Mouse (Mus musculus) intestine, embryonic 14.5 days (tissue): ENCODE measurements around the gene Exosc6. TPM values are rescaled to one million over a fixed set of nuclear protein-coding genes. Genes with fewer than 3 reads are reported as not detected.

Source experiments
- ATAC-seq: fragments of 200-750 bp; cut with Nextera tagmentation; replicated peaks from 2 replicates; pipeline ENCODE4 v1.8.0; 2017; ENCODE audit warnings: low read depth, moderate number of reproducible peaks, moderate TSS enrichment, moderate library complexity; ENCODE audit not compliant: low FRiP score, low TSS enrichment
- DNase-seq: peaks from one replicate; pipeline ENCODE4 v3.0.0-alpha.2; 2018; ENCODE audit warnings: low spot score
- H3K27ac ChIP-seq: fragments of 300-500 bp; sonication (generic); 2 replicates; pipeline ENCODE4 v1.5.1; 2014; ENCODE audit warnings: low read depth, mild to moderate bottlenecking, control low read depth
- H3K27me3 ChIP-seq: fragments of 300-500 bp; sonication (generic); replicated peaks from 2 replicates; pipeline ENCODE4 v1.6.1; 2014; ENCODE audit warnings: low read length, control low read depth; ENCODE audit not compliant: control insufficient read depth, insufficient read depth
- H3K36me3 ChIP-seq: fragments of 300-500 bp; sonication (generic); 2 replicates; pipeline ENCODE4 v1.6.1; 2014; ENCODE audit warnings: low read length, control low read depth; ENCODE audit not compliant: control insufficient read depth, insufficient read depth
- H3K4me1 ChIP-seq: fragments of 300-500 bp; sonication (generic); replicated peaks from 2 replicates; pipeline ENCODE4 v1.6.1; 2014; ENCODE audit warnings: low read length, control low read depth, mixed read lengths; ENCODE audit not compliant: control insufficient read depth, insufficient read depth
- H3K4me2 ChIP-seq: fragments of 300-500 bp; sonication (generic); 2 replicates; pipeline ENCODE4 v1.6.1; 2014; ENCODE audit warnings: low read length
- H3K4me3 ChIP-seq: fragments of 300-500 bp; sonication (generic); 2 replicates; pipeline ENCODE4 v1.5.1; 2014; ENCODE audit warnings: low read depth, low read length, control low read depth, mixed read lengths
- H3K9ac ChIP-seq: fragments of 300-500 bp; sonication (generic); 2 replicates; pipeline ENCODE4 v1.6.1; 2014; ENCODE audit warnings: mild to moderate bottlenecking, low read length
- H3K9me3 ChIP-seq: fragments of 300-500 bp; sonication (generic); 2 replicates; pipeline ENCODE4 v1.6.1; 2016; ENCODE audit warnings: low read length, control low read depth; ENCODE audit not compliant: control insufficient read depth
- WGBS: fragments of 180-500 bp; shearing (Covaris S2); extraction: QIAGEN DNeasy Blood & Tissue Kit; methylation state at CpG from one replicate; pipeline ENCODE4 v1.1.7; 2014; 5-methylcytosine and 5-hydroxymethylcytosine counted together
- polyA plus RNA-seq: library from polyadenylated mRNA; unstranded; fragments of >200 nt; fragmentation: Nextera tagmentation; extraction: Ambion mirVana; gene quantifications from 2 replicates; pipeline ENCODE4 v1.2.1, GENCODE M21; 2014

Exosc6 gene
- polyA plus RNA-seq, 1 experiment from 2014 or later: 34.5 TPM

GRCm38 (mm10) chr8:111033482-111034215 lies 22.5 kb upstream of the Exosc6 start:
- ATAC-seq (peak; percentile 99), DNase-seq (peak; percentile 95)
- Histone ChIP-seq H3K27ac (peak overlapping the region; percentile 72), H3K36me3 (peaks cover 22% of the 10 kb centered on the region), H3K4me1 (peaks cover 11% of the 10 kb centered on the region), H3K4me3 (peak overlapping the region; percentile 77), H3K9ac (peak overlapping the region; percentile 81), H3K9me3 (no peaks in the 10 kb centered on the region), H3K4me2 (peak overlapping the region; percentile 79), H3K27me3 (no peaks in the 10 kb centered on the region)
- WGBS: 5% methylated on average over 37 of the region's 37 CpGs

GRCm38 (mm10) chr8:111034276-111034675 lies 21.9 kb upstream of the Exosc6 start:
- 18% methylated on average over 12 of the region's 12 CpGs for WGBS
- Histone ChIP-seq H3K4me1 (peaks cover 11% of the 10 kb centered on the region), H3K27me3 (no peaks in the 10 kb centered on the region), H3K4me3 (peak overlapping the region; percentile 77), H3K9ac (peak overlapping the region; percentile 81), H3K4me2 (peak overlapping the region; percentile 79), H3K9me3 (no peaks in the 10 kb centered on the region), H3K36me3 (peaks cover 28% of the 10 kb centered on the region), H3K27ac (peak overlapping the region; percentile 72)
- ATAC-seq: peak; percentile 26; the same call in 1 of the 2 replicates
- no peak for DNase-seq

GRCm38 (mm10) chr8:111036591-111036990 lies 19.5 kb upstream of the Exosc6 start:
- Histone ChIP-seq H3K4me1 (peaks cover 11% of the 10 kb centered on the region), H3K4me2 (no peak overlapping the region), H3K9me3 (no peaks in the 10 kb centered on the region), H3K9ac (no peak overlapping the region), H3K36me3 (peaks cover 51% of the 10 kb centered on the region), H3K27ac (no peak overlapping the region), H3K27me3 (no peaks in the 10 kb centered on the region), H3K4me3 (no peak overlapping the region)
- DNase-seq: no peak
- WGBS: 94% methylated on average over 15 of the region's 15 CpGs
- no peak for ATAC-seq

- Histone ChIP-seq H3K9me3 (no peaks in the 10 kb centered on the region), H3K36me3 (peaks cover 100% of the 10 kb centered on the region), H3K9ac (no peak overlapping the region), H3K4me3 (no peak overlapping the region), H3K27me3 (no peaks in the 10 kb centered on the region), H3K4me1 (no peaks in the 10 kb centered on the region), H3K27ac (no peak overlapping the region), H3K4me2 (no peak overlapping the region)
- ATAC-seq (no peak), DNase-seq (no peak)
- 93% methylated on average over 19 of the region's 19 CpGs for WGBS
Measured at GRCm38 (mm10) chr8:111042546-111042945, 13.6 kb upstream of the Exosc6 start.

GRCm38 (mm10) chr8:111044003-111044734 lies 12.0 kb upstream of the Exosc6 start:
- no peaks in the 10 kb centered on the region for H3K4me1 ChIP-seq
- H3K9ac ChIP-seq: no peak overlapping the region
- no peak overlapping the region for H3K4me3 ChIP-seq
- no peak overlapping the region for H3K27ac ChIP-seq
- 57% methylated on average over 2 of the region's 2 CpGs for WGBS
- H3K36me3 ChIP-seq: peaks cover 100% of the 10 kb centered on the region
- no peaks in the 10 kb centered on the region for H3K9me3 ChIP-seq
- no peak for ATAC-seq
- H3K4me2 ChIP-seq: no peak overlapping the region
- H3K27me3 ChIP-seq: no peaks in the 10 kb centered on the region
- DNase-seq: no peak

GRCm38 (mm10) chr8:111048694-111049093 lies 7.4 kb upstream of the Exosc6 start:
- Histone ChIP-seq H3K4me2 (no peak overlapping the region), H3K9ac (no peak overlapping the region), H3K27ac (no peak overlapping the region), H3K27me3 (no peaks in the 10 kb centered on the region), H3K4me3 (no peak overlapping the region), H3K36me3 (peaks cover 100% of the 10 kb centered on the region), H3K9me3 (no peaks in the 10 kb centered on the region), H3K4me1 (no peaks in the 10 kb centered on the region)
- WGBS: 92% methylated on average over 2 of the region's 2 CpGs
- DNase-seq (no peak), ATAC-seq (no peak)

GRCm38 (mm10) chr8:111049106-111049505 lies 7.0 kb upstream of the Exosc6 start:
- Histone ChIP-seq H3K27ac (no peak overlapping the region), H3K27me3 (no peaks in the 10 kb centered on the region), H3K4me2 (no peak overlapping the region), H3K4me3 (no peak overlapping the region), H3K9me3 (no peaks in the 10 kb centered on the region), H3K4me1 (no peaks in the 10 kb centered on the region), H3K9ac (no peak overlapping the region), H3K36me3 (peaks cover 100% of the 10 kb centered on the region)
- DNase-seq: no peak
- ATAC-seq: no peak
- 94% methylated on average over 7 of the region's 7 CpGs for WGBS

- WGBS: 96% methylated on average over 12 of the region's 12 CpGs
- no peak overlapping the region for H3K9ac ChIP-seq
- no peak overlapping the region for H3K4me3 ChIP-seq
- no peak overlapping the region for H3K4me2 ChIP-seq
- ATAC-seq: no peak
- peaks cover 13% of the 10 kb centered on the region for H3K4me1 ChIP-seq
- H3K27ac ChIP-seq: no peak overlapping the region
- no peaks in the 10 kb centered on the region for H3K27me3 ChIP-seq
- DNase-seq: no peak
- no peaks in the 10 kb centered on the region for H3K9me3 ChIP-seq
- H3K36me3 ChIP-seq: peaks cover 76% of the 10 kb centered on the region
Measured at GRCm38 (mm10) chr8:111053827-111054518, 2.2 kb upstream of the Exosc6 start.
